Mouse (Mus musculus): ENCODE measurements around the gene Epc2.

GRCm38 (mm10) chr2:49562688-49563350 is 111.5 kb downstream of the Epc2 start:
- TF ChIP-seq GATA1 (IDR thresholded peaks at IDR 0.05; ENCODE audit: borderline replicate concordance, low read length) (no peak), FLI1 (IDR thresholded peaks at IDR 0.05; ENCODE audit: low read length) (no peak)

All from megakaryocyte, embryonic 14.5 days (primary cell).